Mouse (Mus musculus) thymus, postnatal 4 days (tissue): ENCODE results near the gene Gm10644.
"Not testable (repeated sequence)": the region's sequence is repeated elsewhere in the genome, so short reads cannot be mapped to it uniquely, and the experiment has no call there.

Experiments
- DNase-seq: peaks from one replicate; pipeline ENCODE4 v3.0.0; 2021

Gene Gm10644

DNA sequence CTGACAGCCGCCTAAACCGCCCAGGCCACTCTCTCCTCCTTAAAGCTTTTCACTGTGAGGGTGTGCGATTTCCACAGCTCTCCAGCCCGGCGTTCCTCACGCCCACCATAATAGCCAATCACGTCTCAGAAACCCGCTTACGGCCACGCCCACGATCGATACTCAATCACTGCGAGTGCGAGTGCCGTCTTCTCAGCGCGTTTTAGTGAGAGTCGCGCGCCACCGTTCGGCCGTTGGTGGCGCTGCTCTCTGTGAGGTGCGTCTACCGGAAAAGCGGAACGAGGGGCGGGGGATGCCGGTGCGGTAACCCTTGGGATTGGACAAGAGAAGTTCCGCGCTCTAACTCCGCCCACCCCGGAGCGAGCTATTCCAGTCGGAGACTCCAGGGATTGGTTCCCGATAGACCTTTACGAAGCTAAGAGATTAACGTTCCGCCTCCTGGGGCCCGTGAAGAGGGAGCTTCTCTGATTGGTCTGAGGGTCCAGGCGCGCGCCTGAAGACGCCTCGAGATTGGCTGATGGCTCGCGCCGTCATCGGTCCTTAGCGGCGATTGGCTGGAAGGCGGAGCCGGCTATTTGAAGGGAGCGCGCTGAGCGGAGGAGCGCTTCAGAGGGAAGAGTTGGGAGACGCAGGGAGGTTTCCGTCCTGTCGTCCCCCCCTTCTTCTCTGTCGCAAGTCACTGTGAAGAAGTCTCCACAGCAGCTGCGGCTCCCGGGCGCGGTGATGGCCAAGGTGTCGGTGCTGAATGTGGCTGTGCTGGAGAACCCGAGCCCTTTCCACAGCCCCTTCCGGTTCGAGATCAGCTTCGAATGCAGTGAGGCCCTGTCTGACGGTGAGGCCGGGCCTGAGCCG, at the start of gene Gm10644, which contains the start of gene Asf1b:
Gm10644 (minus strand) TSS at position 100 of the 852 bp plus-strand sequence.
Asf1b (plus strand) TSS at position 402 of the 852 bp plus-strand sequence.
- DNase-seq, result peak; percentile 97

DNA sequence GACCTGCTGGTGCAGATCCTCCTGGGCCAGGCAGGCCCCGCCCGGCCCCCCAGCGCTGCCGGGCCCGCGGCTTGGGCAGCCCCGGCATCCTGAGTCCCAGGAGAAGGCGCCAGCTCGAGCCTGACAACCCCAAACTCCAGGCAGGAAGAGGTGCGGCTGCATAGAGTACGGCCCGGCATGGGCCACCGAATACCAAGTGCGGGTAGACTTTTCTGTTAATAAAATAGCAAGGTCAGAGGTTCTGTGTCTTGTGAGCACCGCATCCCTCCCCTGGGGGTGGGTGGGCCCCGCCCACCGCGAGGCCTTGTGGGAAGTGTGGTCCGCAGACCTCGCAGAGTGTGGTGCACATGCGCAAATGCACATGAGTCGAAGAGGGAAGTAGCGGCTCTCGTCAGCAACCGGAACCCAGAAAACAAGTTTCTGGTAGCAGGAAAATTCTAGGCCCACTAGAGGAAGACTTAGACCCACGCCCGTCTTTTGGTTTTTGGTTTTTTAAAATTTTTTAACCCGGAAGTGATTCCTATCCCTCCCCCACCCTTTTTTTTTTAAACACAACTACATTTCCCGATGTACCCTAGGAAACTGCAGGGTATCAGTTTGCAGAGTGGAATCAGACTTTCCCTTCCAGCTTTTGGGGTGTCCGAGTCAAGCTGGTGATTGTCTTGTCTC, 49.7 kb upstream of the Gm10644 start:
- DNase-seq, result peak; percentile 96

DNA sequence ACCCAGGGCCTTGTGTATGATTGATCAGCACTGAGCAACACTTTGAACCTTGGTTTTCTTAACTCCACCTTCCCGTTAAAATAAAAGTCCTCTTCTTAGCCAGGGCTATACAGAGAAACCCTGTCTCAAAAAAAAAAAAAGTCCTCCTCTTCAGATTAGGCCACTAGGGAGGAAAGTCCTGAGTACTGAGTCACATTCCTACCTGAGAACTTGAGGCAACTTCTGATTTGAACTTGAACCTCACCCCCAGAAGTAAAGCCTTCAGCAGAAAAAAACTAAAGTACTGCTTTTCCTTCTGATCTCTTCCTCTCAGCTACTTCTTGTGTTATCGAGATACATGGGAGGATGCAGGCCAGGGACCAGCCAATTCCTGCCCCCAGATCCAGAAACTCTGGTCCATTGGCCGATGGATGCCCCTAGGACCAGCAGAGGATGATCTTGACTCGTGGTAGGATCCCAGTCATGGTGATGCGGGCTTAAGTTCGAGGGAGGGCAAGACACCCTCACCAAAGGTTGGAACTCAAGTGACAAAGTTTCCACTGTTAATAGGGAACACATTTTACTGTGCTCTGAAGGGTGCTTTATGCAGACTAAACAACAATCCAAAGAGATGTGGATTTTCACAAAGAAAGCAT, 48.7 kb upstream of the Gm10644 start:
- DNase-seq, result no peak

DNA sequence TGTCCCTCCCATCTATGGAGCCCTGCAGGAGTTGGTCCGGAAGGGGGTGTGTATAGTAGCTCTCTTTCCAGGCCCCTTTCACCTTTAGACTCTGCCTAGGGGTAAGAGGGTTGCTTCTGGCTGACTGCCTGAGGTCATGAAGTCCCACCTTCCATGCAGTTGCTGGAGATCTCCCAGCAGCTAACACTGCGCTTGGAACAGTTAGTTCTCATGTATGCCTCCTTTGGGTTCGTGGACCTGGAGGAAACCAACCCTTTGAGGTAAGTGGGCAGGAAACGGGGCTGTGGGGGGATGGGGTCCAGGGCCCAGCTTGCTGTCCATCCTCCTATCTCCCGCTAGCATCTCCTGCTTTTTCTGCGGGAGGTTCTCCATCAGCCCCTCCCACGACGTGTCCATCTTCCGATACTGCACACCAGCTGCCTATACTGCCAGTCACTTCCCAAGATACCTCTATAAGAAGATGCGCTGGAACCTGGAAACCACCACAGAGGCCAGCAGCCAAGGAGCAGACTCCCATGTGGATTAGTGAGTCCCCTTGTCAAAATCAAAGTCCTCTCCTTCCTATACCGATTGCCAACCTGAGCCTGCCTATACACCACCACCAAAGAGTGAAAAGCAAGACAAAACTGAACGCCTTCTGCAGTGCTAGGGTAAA, 48.1 kb upstream of the Gm10644 start:
- no peak for DNase-seq

DNA sequence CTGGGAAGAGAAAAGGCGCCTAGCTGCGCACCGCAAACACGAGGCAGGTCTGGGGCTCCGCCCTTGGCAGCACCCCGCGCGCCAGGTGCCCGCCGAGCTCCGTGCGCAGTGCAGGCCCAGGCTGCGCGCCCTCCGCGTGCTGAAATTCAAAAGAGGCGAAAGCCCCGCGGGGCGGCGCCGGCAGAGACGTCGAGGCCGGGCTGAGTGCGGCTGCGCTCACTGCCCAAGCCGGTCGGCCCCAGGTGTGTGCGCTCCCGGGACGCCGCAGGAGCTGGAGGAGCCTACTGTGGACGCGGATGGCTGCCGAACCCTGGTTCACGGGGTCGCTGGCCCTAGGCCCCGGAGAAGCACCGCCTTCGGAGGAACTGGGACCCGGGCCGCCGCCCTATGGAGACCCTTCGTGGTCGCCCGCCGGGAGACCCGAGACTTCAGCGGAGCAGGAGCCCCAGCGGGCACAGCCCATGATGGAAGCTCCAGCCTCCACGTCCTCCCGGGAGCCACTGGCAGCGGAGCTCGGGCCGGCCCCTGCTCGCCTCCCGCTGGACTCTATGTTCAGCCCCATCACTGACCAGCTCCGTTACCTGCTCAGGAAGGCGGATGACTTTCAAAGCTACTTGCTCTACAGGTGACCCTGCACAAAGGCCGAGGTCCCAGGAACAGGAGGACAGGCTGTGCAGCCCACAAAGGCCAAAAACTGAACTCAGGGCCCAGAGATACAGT, 46.4 kb upstream of the Gm10644 start, which contains the start of gene 1700067K01Rik:
1700067K01Rik (plus strand) TSS at position 222 of the 720 bp plus-strand sequence.
- DNase-seq, result peak; percentile 26

DNA sequence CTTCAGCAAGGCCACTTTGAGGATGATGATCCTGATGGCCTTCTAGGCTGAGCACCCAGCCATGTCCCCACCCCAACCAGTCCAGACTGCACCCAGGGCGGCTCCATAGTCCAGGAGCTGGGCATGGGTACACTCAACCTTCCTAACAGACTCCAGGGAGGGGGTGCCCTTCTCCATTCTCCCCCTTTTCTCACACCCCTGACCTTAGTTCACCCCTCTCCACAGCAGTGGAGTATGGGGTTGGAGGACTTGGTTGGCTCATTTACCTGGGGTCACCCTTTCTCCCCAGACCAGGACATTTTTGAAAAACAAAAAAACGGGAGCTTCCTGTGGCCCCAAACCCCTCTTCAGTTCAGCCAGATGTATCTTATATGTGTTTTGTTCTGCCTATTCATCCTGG, 44.8 kb upstream of the Gm10644 start:
- DNase-seq, result no peak

DNA sequence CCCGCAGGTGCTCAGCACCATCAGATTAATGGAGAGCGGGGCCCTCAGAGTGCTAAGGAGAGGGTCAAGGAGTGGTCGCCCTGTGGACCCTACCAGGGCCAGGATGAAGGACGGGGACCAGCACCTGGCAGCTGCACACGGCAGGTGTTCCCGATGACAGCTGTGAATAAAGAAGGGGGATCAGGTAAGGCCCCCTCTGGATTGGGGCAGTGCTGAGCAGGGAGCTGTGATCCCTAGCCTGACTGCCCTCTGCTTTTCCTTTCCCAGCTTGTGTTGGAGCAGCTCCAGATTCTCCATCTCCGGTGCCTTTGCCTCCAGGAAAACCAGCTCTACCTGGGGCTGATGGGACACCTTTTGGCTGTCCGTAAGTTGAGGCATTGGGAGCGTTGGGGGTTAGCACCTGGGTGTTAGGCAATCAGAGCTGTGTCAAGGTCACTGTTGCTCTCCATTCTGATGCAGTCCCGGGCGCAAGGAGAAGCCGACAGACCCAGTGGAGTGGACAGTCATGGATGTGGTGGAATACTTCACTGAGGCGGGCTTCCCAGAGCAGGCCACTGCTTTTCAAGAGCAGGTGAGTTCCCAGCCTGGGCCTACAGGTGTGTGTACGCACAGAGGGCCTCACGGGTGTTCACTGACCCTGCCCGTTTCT, 44.2 kb upstream of the Gm10644 start:
- DNase-seq, result peak; percentile 22

DNA sequence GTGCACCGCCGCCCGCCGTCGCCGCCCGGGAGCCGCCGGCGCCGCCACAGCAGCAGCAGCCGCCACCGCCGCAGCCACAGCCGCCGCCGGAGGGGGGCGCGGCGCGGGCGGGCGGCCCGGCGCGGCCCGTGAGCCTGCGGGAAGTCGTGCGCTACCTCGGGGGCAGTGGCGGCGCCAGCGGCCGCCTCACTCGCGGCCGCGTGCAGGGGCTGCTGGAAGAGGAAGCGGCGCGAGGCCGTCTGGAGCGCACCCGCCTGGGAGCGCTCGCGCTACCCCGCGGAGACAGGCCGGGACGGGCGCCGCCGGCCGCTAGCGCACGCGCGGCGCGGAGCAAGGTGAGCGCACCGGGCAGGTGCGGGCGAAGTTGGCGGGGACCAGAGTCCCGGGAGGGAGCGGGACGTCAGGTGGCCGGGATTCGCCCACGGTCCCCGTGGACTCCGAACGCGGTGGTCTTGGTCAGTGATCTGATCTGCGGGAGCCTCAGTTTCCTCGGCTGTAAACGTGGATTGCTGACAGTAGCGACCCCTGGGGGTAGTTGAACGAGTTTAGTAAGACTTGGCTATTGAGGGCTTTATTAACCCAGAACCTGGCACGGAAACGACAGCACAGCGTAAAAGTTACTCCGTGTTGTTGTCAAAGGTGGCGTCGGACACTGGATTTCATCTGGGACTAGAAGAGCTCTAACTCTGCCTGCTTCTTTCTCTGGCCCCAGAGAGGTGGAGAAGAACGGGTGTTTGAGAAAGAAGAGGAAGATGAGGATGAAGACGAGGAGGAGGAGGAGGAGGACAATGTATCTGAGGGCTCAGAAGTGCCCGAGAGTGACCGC, 43.4 kb upstream of the Gm10644 start:
- DNase-seq, result peak; percentile 80

DNA sequence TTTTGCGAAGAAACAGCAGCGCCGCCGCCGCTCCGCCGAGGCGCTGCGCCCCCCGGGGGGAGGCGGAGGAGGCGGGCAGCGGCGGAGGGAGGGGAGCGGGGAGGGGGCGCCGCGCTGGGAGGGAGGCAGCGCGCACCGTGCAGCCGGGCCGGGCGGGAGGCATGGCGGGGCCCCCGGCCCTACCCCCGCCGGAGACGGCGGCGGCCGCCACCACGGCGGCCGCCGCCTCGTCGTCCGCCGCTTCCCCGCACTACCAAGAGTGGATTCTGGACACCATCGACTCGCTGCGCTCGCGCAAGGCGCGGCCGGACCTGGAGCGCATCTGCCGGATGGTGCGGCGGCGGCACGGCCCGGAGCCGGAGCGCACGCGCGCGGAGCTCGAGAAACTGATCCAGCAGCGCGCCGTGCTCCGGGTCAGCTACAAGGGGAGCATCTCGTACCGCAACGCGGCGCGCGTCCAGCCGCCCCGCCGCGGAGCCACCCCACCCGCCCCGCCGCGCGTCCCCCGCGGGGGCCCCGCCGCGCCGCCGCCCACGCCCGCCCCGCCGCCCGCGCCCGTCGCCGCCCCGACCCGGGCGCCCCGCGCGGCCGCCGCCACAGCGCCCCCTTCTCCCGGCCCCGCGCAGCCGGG, 42.6 kb upstream of the Gm10644 start, which contains the start of gene Samd1:
Samd1 (plus strand) TSS at position 162 of the 631 bp plus-strand sequence.
- peak; percentile 75 for DNase-seq

DNA sequence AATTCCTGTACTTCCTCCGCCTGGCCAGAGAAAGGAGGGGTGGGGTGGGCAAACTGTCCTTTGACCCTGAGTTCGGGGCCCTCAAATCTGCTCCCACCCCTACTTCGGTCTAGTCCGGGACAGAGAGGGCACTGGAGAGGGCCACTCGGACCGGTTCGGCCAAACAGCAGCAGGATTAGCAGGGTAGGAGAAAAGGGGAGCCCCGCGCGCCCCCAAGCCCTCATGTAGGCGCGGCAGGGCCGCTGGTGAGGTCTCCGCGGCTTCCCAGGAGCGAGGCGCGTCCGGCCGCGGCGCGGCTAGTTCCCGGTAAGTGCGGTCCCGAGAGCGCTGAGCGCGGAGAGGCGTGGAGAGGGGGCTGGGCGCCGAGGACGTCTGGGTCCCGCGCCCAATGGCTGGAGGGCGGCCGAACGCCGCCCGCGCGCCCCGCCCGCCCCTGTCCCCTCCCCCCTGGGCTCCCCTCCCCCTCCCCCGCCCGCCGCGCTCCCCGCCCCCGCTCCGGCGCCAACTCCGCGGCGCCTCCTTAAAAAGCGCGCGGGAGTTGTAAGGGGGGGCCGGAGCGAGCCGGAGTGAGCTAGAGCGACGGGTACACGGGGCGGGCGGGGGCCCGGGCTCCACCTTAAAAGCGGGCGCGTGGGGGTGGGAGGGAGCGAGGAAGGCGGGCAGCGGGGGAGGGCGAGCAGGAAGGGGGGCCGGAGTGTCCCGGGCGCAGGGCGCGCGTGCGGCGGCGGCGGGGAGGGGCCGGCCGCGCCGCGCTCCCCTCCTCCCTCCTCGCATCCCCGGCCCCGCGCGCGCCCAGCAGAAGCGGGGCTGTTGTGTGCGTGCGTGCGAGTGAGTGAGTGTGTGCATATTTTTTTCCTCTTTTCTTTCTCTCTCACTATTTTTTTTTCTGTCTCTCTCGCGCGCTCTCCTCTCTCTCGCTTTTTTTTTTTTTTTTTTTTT, 41.8 kb upstream of the Gm10644 start:
- peak; percentile 81 for DNase-seq

DNA sequence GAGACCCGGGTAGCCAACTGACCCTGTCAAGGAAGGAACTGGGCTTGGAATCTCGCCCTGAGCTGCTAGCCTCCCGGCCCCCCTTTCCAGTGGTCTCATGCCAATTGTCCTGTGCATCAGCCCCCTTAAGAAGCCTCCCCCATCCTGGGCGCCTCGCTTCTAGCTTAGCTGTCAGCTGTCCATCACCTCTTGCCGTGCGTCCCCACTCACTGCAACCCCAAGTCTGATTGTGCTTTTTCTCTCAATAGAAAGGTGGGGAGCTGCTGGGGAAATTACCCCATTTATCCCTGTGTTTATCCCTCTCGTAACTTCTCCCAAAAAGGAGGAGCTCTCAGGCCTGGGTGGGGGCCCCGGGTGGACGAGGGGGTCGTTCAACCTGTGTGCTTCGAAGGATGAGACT, 41.0 kb upstream of the Gm10644 start:
- peak; percentile 30 for DNase-seq

DNA sequence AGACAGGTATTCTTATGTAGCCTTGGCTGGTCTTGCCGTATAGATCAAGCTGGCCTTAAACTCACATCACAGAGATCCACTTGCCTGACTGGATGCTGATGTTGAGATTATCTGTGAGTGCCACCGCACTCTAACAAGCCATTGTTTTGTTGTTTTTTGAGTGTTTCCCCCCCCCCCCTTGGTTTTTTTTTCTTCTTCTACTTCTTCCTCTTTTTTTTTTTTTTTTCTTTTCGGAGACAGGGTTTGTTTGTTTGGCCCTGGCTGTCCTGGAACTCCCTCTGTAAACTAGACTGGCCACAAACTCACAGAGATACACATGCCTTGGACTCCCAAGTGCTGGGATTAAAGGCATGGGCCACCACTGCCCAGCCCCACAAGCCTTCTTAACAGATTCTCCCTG, 39.0 kb upstream of the Gm10644 start:
- DNase-seq, result no peak

DNA sequence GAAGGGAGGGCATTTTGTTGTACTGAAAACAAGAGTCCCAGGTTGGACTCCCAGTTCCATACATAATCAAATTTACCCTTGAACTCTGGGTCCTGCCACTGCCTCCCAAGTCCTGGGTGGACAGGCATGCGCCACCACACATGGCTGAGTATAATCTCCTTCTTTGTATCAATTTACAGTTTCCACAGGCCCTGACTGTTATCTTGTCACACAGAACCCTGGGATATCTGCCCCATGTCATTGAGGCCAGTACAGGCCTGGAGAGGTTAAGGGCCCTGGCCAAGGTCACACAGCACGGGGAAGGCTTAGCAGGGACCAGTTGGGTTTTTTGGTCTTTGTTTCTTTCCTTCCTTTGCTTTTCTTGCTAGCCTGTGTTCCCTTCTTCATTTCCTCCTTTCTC, 37.5 kb upstream of the Gm10644 start:
- no peak for DNase-seq

DNA sequence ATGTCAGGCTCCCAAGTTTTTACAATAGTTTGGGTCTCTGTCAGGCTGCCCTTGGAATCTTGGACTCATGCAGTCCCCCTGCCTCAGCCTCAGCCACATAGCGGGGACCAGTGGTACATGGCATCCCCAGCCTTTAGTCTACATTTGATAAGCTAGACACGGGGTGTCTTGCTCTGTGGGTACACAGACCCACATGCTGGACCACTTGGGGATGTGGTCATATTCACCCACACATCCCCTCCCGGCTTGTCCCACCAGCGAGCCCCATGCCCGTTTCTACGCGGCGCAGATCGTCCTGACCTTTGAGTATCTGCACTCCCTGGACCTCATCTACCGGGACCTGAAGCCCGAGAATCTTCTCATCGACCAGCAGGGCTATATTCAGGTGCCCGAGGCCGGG, 35.2 kb upstream of the Gm10644 start:
- DNase-seq, result no peak

DNA sequence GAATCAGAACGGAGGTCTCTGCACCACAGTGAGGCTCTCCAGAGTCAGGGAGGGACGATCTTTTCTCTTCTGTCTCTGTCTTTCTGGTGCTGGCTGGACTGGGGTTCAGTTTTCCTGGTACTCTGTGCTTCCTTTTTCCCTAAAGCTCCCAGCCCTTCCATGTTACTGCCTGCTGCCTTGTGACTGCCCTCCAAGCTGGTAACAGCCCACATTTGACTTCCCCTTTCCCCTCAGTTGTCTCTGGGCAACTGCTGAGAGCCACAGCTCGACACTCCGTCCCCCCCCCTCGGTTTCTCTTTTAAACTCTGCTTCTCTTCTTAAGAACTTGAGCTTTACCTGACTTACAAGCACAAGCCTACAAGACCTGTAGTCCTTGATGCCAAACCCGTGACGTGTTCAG, 34.2 kb upstream of the Gm10644 start:
- no peak for DNase-seq

DNA sequence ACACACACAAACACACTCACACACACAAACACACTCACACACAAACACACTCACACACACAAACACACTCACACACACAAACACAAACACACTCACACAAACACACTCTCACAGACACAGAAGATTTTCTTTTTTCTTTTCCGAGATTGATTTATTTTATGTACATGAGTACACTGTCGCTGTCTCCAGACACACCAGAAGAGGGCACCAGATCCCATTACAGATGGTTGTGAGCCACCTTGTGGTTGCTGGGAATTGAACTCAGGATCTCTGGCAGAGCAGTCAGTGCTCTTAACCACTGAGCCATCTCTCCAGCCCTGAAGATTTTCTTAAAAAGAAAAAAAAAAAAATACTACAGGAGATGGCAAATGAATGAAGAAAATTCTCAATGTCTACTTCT, 28.2 kb upstream of the Gm10644 start:
- not testable (repeated sequence) for DNase-seq

DNA sequence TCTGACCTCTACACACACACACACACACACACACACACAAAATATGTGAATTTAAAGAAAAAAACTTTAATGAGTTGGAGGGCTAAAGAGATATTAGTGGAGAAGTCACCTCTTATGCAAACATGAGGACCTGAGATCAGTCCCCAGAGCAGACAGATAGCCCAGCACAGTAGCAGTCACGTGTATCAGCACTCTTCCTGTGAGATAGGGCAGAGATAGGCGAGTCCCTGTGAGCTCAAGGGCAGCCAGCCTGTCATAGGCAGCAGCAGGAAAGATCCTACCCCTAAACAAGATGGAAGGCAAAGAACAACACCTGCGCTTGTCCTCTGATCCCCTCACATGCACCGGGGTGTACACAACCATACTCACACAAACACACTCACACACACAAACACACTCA, 27.4 kb upstream of the Gm10644 start:
- DNase-seq, result no peak

DNA sequence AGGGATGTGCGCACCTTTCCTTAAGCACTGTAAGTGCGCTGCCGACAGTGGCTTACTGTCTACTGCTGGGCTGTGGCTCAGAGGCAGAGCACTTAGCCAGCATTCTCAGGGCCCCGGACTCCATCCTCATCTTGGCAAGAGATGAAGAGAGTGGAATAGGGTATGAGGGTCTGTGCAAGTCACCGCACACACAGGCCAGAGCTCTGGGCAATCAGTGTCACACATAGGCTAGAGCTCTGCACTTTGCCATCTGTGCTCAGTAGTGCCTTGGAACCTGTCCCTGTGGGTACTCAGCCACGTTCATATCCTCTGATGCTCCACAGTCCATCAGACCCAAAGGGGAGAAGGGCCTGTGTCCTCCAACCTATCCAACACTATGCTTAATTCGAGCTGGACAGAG, 26.5 kb upstream of the Gm10644 start:
- DNase-seq, result no peak

DNA sequence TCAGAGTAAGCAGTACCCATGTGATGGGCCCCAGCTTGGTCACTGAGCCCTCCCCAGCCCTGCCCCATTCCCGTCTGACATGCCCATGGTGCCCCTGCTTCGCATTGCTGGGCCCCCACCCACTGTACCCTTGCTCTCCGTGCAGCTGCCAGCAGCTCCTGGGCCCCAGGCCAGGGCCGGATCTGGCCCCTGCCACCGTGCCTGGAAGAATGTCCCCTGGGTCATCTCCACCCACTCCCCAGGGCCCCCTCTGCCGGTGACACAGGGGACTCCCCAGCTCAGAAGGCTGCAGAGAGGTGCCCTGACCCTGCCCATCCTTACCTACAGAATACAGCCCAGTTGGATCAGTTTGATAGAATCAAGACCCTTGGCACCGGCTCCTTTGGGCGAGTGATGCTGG, 25.8 kb upstream of the Gm10644 start:
- DNase-seq, result peak; percentile 23
